Mouse (Mus musculus) lung, postnatal 0 days (tissue): ENCODE data around the gene Fuca1.

Experiments used
- CTCF ChIP-seq: IDR thresholded peaks from 2 replicates; pipeline ENCODE4 v1.5.1; 2016; ENCODE audit warnings: antibody characterized with exemption, mild to moderate bottlenecking
- EP300 ChIP-seq: IDR thresholded peaks from 2 replicates; pipeline ENCODE4 v1.6.1; 2016; ENCODE audit warnings: antibody characterized with exemption, mild to moderate bottlenecking, control low read depth

DNA sequence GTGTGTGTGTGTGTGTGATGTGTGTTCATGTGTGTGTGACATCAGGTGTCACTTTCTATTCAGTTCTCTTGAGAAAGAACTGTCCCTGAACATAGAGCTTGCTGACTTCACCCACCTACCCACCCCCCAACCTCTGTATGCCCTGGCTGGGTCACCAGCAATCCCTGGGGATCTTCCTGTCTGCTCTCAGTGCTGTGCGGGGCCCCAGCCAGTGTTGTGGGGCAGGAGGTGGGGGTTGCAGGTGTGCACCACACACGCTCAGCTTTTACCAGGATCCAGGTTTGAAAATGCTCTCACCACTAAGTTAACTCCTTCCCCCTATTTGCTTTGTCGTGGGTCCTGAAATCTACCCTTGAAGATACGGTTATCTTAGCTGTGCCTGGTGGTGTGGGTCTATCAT lies 34.4 kb upstream of the Fuca1 start:
- no peak for TF ChIP-seq CTCF
- no peak for TF ChIP-seq EP300
